Mouse (Mus musculus) naive thymus-derived CD4-positive, alpha-beta T cell, adult 5 months (primary cell): Measurements from ENCODE around the gene Olfr948. TPM values are rescaled to one million over a fixed set of nuclear protein-coding genes. Genes with fewer than 3 reads are reported as not detected.

ENCODE experiments used
- polyA plus RNA-seq: library from polyadenylated mRNA; unstranded; fragments of 100-300 nt; shearing (Covaris generic); gene quantifications from one replicate; pipeline ENCODE4 v1.2.1, GENCODE M21; 2017

Olfr948 gene
- polyA plus RNA-seq = not detected

DNA sequence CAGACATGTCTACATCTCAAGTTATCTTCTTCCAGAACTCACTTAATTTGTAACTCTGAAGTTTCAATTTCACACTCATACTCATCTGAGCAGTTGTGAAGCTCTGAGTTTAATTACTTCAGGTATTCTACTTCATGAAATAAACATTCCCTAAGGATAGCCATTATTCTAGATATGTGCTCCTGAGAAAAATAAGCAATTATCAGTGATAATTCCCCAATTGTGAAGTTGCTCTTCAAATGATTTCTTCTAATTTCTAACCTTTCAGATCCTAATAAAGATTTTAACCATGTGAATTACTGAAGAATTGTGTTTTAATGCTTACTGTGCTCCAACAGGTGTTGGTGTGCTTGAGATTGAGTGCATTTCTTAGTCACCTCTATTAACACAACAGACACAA, at the start of gene Olfr948:
Gene Olfr948 (minus strand): TSS at position 101 of the 400 bp plus-strand sequence.

DNA sequence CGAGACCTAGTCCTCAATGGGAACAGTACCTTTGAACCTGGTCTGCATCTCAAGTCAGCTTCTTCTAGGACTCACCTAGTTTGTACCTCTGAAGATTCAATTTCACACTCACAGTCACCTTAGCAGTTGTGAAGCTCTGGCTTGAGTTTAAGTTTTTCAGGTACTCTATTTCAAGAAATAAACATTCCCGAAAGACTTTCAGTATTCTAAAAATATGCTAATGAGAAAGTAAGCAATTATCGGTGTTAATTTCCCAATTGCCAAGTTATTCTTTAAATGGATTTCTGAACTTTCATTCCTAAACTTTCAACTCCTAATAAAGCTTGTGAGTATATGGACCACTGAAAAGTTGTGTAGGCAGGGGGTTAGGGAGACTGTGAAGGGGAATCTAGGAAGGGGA, 49.1 kb downstream of the Olfr948 start, which contains the start of gene Olfr945:
Gene Olfr945 (minus strand): TSS at position 101 of the 400 bp plus-strand sequence.

Other genes starting within 250 kb of the Olfr948 start
- not detected for gene Olfr938, start 247.2 kb downstream of the Olfr948 start, polyA plus RNA-seq
- not detected for gene Olfr27, start 197.9 kb downstream of the Olfr948 start, polyA plus RNA-seq
- 0.07 TPM for gene Olfr943, start 159.7 kb downstream of the Olfr948 start, polyA plus RNA-seq
- gene Olfr944, start 124.1 kb downstream of the Olfr948 start, polyA plus RNA-seq = not detected
- not detected for gene Olfr1537, start 76.1 kb downstream of the Olfr948 start, polyA plus RNA-seq
- not detected for gene Olfr945, start 49.2 kb downstream of the Olfr948 start, polyA plus RNA-seq
- gene Olfr951, start 61.4 kb upstream of the Olfr948 start, polyA plus RNA-seq = not detected
- not detected for gene Olfr952, start 101.1 kb upstream of the Olfr948 start, polyA plus RNA-seq
- gene Olfr954, start 130.7 kb upstream of the Olfr948 start, polyA plus RNA-seq = not detected
- gene Olfr955, start 145.9 kb upstream of the Olfr948 start, polyA plus RNA-seq = not detected
- not detected for gene Olfr44, start 167.9 kb upstream of the Olfr948 start, polyA plus RNA-seq
- not detected for gene Olfr957, start 189.8 kb upstream of the Olfr948 start, polyA plus RNA-seq
- not detected for gene Olfr958, start 228.0 kb upstream of the Olfr948 start, polyA plus RNA-seq
- gene Olfr959, start 249.5 kb upstream of the Olfr948 start, polyA plus RNA-seq = not detected